ENCODE assay signal across 9 mouse cellular contexts in the genomic region with DNA sequence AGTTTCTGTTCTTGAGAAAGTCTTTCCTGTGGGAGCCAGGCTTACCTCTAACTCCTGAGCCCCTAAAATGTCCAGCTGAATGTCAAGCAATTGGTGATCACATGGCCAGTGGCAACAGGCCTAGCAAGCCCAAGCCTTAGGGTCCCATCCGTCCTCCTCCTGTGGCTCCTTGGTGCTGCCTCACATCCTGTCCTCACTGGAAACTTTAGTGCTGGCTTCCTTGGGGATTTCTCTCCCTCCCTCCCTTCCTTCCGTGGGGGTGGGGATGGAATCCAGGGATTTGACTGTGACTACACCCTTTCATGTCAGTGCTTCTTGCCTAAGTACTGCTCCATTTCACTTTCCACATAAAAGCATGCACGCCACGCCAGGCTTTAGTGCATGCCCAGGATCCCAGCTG. TPM values are rescaled to one million over a fixed set of nuclear protein-coding genes. Genes with fewer than 3 reads are reported as not detected.
A peak's percentile ranks its signal among the peaks of the same experiment; 100 is the strongest.
DNase-seq lines count a peak whose midpoint lies in the region; ATAC-seq lines count a peak whose summit lies in the region.
"Had no signal": no experiment of that assay in that cellular context is flagged by ENCODE, and none has a peak within 500 bp of the region (broad histone marks: within the 10 kb centered on the region; RNA-seq: fewer than 3 reads in every experiment).

No protein-coding gene starts in this region.

- H3K27me3 ChIP-seq in limb, embryonic 15.5 days: no peaks in the 10 kb centered on the region

- peak overlapping the region; percentile 98 for H3K27ac ChIP-seq in brown adipose tissue, adult 24 weeks (replicated peaks; ENCODE audit: low read depth, low read length)
- H3K27ac ChIP-seq in limb, embryonic 15.5 days: peak overlapping the region; percentile 22; the same call in 1 of the 2 replicates

- no peak for ATAC-seq in limb, embryonic 15.5 days (ENCODE audit: insufficient number of reproducible peaks, low FRiP score, low TSS enrichment, low read depth)

- WGBS in limb, embryonic 15.5 days: 38% methylated on average over 4 of the region's 4 CpGs

- H3K4me3 ChIP-seq in brown adipose tissue, adult 24 weeks (ENCODE audit: insufficient read depth, low read depth, low read length): 0 out of 2 replicates have a peak overlapping the region, but pooled peaks have one; percentile 15
- H3K4me3 ChIP-seq in limb, embryonic 15.5 days: no peak overlapping the region

- intact Hi-C loops in heart, postnatal 10 days (cut with DNase I): loop anchor here (5.0 kb wide), 1 partner anchor 83 kb away; the partner anchor contains the start of gene Ccdc130

- peaks cover 6% of the 10 kb centered on the region; the same call in 1 of the 2 replicates for H3K4me1 ChIP-seq in brown adipose tissue, adult 24 weeks (ENCODE audit: control insufficient read depth, insufficient read depth, insufficient read length, low read length)
- H3K4me1 ChIP-seq in limb, embryonic 15.5 days: peaks cover 43% of the 10 kb centered on the region

- no peak overlapping the region for H3K4me2 ChIP-seq in limb, embryonic 15.5 days

- no peaks in the 10 kb centered on the region for H3K36me3 ChIP-seq in limb, embryonic 15.5 days

- no peaks in the 10 kb centered on the region for H3K9me3 ChIP-seq in limb, embryonic 15.5 days

- no peak overlapping the region for H3K9ac ChIP-seq in limb, embryonic 15.5 days

- DNase-seq in adrenal gland, adult (ENCODE audit: inconsistent age in 2 of 2, low spot score in 1 of 2): peak; percentile 56 to 75
- no peak for DNase-seq in adrenal gland, postnatal 4 days (ENCODE audit: low spot score in 2 of 2)
- DNase-seq in heart, postnatal 10 days: peak; percentile 78 to 82
- no peak for DNase-seq in spleen, postnatal 36 days (ENCODE audit: low spot score in 2 of 2)
- DNase-seq in layer of hippocampus, adult 9-10 months (ENCODE audit: low spot score): no peak
- no peak for DNase-seq in urinary bladder, adult 18-20 months (ENCODE audit: low spot score in 2 of 2)

RNA-seq across cellular contexts. Expression of gene Nanos3, which starts 4.6 kb away (rescaled TPM):
- 1 to 10 TPM; 3.1 to 4.3 TPM for total RNA-seq in adrenal gland, postnatal 4 days (2021)
- polyA plus RNA-seq in brown adipose tissue, adult 24 weeks (2012; ENCODE audit: insufficient read depth, insufficient read length, missing spikeins): not detected in 2 replicates
- total RNA-seq in heart, postnatal 10 days (2021): 1 to 10 TPM; 3.6 to 4.1 TPM
- 1.8 and 3.0 TPM in 2 replicates for polyA plus RNA-seq in limb, embryonic 15.5 days (2015; fragmentation: Nextera tagmentation; extraction: Ambion mirVana)
- total RNA-seq: megakaryocyte, adult 5-6 weeks had no signal

RNA-seq across cellular contexts. Expression of gene 4930432K21Rik, which starts 41.8 kb away (rescaled TPM):
- 1 to 10 TPM; 1.2 TPM for total RNA-seq in adrenal gland, postnatal 4 days (2021)
- polyA plus RNA-seq in brown adipose tissue, adult 24 weeks (2012; ENCODE audit: insufficient read depth, insufficient read length, missing spikeins): 0.79 TPM in 1 of 2 replicates, not detected in the other
- total RNA-seq in heart, postnatal 10 days (2021): under 1 TPM; 0.22 to 0.32 TPM
- polyA plus RNA-seq in limb, embryonic 15.5 days (2015; fragmentation: Nextera tagmentation; extraction: Ambion mirVana): 1.1 and 1.3 TPM in 2 replicates

RNA-seq across cellular contexts. Expression of gene Cc2d1a, which starts 41.9 kb away (rescaled TPM):
- 10 to 100 TPM; 30.6 to 31.7 TPM for total RNA-seq in adrenal gland, postnatal 4 days (2021)
- 6.8 and 7.1 TPM in 2 replicates for polyA plus RNA-seq in brown adipose tissue, adult 24 weeks (2012; ENCODE audit: insufficient read depth, insufficient read length, missing spikeins)
- 10 to 100 TPM; 13.3 to 14.1 TPM for total RNA-seq in heart, postnatal 10 days (2021)
- 28.5 and 29.2 TPM in 2 replicates for polyA plus RNA-seq in limb, embryonic 15.5 days (2015; fragmentation: Nextera tagmentation; extraction: Ambion mirVana)

RNA-seq across cellular contexts. Expression of gene Zswim4, which starts 47.3 kb away (rescaled TPM):
- total RNA-seq in adrenal gland, postnatal 4 days (2021): 10 to 100 TPM; 35.8 to 37.6 TPM
- polyA plus RNA-seq in brown adipose tissue, adult 24 weeks (2012; ENCODE audit: insufficient read depth, insufficient read length, missing spikeins): 2.7 and 2.8 TPM in 2 replicates
- total RNA-seq in heart, postnatal 10 days (2021): 10 to 100 TPM; 10.5 to 11.3 TPM
- polyA plus RNA-seq in limb, embryonic 15.5 days (2015; fragmentation: Nextera tagmentation; extraction: Ambion mirVana): 13.5 and 15.1 TPM in 2 replicates

RNA-seq across cellular contexts. Expression of gene D8Ertd738e, which starts 59.9 kb away (rescaled TPM):
- total RNA-seq in adrenal gland, postnatal 4 days (2021): 100 to 1,000 TPM; 184 to 189 TPM
- polyA plus RNA-seq in brown adipose tissue, adult 24 weeks (2012; ENCODE audit: insufficient read depth, insufficient read length, missing spikeins): 245 and 259 TPM in 2 replicates
- total RNA-seq in heart, postnatal 10 days (2021): 100 to 1,000 TPM; 222 to 230 TPM
- polyA plus RNA-seq in limb, embryonic 15.5 days (2015; fragmentation: Nextera tagmentation; extraction: Ambion mirVana): 309 and 325 TPM in 2 replicates

Comparison
In these comparisons a context has a peak if more than half of its experiments do, and no peak if none do; other contexts are left out.
1. DNase-seq: peak in adrenal gland, adult (2 of 2) and heart, postnatal 10 days (2 of 2); none in adrenal gland, postnatal 4 days (0 of 2), spleen, postnatal 36 days (0 of 2), layer of hippocampus, adult 9-10 months (single experiment) and urinary bladder, adult 18-20 months (0 of 2).